Mouse (Mus musculus) ES-CJ7 (cell line): ENCODE results near the gene Olfr102.

Source experiments
- DNase-seq: peaks from one replicate; pipeline ENCODE4 v3.0.0; 2011; ENCODE audit warnings: low read depth, low spot score

Gene Olfr102

GRCm38 (mm10) chr17:37316954-37317353 lies at the start of gene Olfr102:
Olfr102 (minus strand) TSS chr17:37317054.
- no peak for DNase-seq

DNA sequence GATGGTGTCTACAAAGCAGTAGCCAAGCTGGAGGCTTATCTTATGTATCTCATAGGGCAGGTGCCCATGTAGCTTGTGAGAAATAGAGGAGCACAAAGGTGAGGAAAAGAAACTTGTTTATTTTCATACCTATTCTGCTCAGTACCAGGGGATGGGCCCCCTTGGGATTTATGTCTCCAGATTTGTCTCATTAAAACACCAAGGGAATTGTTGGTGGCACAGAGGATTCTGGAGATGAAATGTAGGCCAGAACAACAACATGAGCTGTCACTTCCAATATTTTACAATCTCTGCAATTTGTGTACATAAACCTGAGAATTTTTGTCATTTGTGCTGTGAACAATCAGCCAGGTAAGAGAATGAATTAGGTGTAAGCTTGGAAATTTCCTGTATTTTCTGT lies 42.4 kb upstream of the Olfr102 start, which contains the start of gene Olfr104-ps:
TSS of gene Olfr104-ps (plus strand) at position 301 of the 400 bp plus-strand sequence.
- no peak for DNase-seq

GRCm38 (mm10) chr17:37339598-37339997 lies 22.7 kb upstream of the Olfr102 start, which contains the start of gene Olfr103:
Olfr103 (minus strand) TSS chr17:37339698.
- no peak for DNase-seq

GRCm38 (mm10) chr17:37310146-37310699 lies 6.6 kb downstream of the Olfr102 start:
- DNase-seq: no peak

GRCm38 (mm10) chr17:37308483-37308882 lies 8.4 kb downstream of the Olfr102 start:
- DNase-seq: peak; percentile 49

GRCm38 (mm10) chr17:37304213-37304612 lies 12.6 kb downstream of the Olfr102 start, which contains the start of gene Olfr101:
Olfr101 (minus strand) TSS chr17:37304313.
- DNase-seq: no peak

DNA sequence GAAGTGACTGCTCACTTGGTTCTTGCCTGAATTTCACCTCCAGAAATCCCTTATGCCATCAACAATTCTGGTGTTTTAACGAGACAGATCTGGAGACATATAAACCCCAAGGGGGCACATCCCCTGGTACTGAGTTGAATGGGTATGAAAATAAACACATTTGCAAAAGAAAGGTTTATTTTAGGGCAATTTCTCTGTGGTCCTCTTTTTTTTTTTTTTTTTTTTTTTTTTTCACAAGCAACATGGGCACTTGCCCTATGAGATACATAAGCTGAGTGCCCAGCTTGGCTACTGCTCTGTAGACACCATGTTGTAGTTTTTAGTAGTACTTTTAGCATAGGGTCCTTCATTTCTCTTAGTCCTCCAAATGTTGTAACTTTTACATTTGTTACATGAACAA lies 33.5 kb downstream of the Olfr102 start, which contains the start of gene Olfr99:
TSS of gene Olfr99 (minus strand) at position 101 of the 400 bp plus-strand sequence.
- DNase-seq: no peak

- no peak for DNase-seq
Measured at GRCm38 (mm10) chr17:37280331-37280730, 36.5 kb downstream of the Olfr102 start.

GRCm38 (mm10) chr17:37276573-37276972 lies 40.3 kb downstream of the Olfr102 start:
- no peak for DNase-seq

DNA sequence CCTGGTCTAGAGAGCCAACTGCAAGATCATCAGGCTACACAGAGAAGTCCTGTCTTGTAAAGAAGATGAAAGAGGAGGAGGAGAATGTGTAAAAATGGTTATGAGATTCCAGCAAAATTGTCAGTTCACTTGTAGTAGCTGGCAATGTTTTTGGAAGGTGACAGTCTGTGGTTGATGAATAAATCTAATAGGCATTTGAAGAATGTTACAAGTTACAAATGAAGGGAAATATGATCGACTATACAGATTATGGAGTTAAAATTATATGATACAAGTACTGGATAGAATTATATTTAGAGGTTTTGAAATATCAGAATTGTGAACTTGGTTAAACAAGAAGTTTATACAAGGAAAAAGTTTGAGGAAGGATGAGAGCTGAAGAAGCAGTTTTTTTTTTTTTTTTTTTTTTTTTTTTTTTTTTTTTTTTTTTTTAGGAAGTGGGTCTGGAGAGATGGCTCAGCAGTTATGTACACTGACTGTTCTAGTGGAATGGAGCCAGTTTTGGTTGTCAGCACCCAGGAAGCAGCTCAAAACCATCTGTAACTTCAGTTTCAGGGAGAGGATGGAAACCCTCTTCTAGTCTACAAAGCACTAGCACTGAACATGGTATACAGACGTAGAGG lies 41.1 kb downstream of the Olfr102 start:
- no peak for DNase-seq

- peak; percentile 25 for DNase-seq
Measured at GRCm38 (mm10) chr17:37270702-37271092, 46.2 kb downstream of the Olfr102 start.

DNA sequence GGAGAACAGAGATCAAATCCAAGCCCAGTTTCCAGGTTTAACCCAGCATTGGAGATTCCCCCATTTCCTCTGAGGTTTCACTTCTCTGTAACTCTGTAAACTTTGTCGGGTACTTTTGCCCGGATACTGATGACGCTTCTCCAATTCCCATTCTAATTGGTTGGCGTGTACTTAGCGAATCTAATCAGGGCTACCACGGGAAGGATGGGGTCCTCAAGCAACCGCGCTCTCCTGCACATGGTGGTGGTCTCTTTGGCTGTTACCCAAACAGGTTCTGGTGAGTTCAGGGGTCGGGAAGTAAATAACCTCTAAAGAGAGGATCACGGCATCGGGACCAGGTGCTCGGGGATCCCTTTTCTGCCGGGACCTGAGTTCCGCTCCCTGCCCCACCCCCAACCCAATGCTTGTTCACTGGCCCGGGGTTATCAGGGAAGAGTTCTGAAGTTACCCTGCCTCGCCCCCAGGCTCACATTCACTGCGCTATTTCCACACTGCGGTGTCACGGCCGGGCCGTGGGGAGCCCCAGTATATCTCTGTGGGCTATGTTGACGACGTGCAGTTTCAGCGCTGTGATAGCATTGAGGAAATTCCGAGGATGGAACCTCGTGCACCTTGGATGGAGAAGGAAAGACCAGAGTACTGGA lies 46.7 kb downstream of the Olfr102 start, which contains the start of gene H2-M3:
TSS of gene H2-M3 (plus strand) at position 163 of the 644 bp plus-strand sequence.
- DNase-seq: peak; percentile 87

- DNase-seq: no peak
Measured at GRCm38 (mm10) chr17:37263626-37264025, 53.2 kb downstream of the Olfr102 start, which contains the start of gene Olfr98. Olfr98 (minus strand) TSS chr17:37263749.
